ENCODE assay signal across 8 mouse cellular contexts in the genomic region with DNA sequence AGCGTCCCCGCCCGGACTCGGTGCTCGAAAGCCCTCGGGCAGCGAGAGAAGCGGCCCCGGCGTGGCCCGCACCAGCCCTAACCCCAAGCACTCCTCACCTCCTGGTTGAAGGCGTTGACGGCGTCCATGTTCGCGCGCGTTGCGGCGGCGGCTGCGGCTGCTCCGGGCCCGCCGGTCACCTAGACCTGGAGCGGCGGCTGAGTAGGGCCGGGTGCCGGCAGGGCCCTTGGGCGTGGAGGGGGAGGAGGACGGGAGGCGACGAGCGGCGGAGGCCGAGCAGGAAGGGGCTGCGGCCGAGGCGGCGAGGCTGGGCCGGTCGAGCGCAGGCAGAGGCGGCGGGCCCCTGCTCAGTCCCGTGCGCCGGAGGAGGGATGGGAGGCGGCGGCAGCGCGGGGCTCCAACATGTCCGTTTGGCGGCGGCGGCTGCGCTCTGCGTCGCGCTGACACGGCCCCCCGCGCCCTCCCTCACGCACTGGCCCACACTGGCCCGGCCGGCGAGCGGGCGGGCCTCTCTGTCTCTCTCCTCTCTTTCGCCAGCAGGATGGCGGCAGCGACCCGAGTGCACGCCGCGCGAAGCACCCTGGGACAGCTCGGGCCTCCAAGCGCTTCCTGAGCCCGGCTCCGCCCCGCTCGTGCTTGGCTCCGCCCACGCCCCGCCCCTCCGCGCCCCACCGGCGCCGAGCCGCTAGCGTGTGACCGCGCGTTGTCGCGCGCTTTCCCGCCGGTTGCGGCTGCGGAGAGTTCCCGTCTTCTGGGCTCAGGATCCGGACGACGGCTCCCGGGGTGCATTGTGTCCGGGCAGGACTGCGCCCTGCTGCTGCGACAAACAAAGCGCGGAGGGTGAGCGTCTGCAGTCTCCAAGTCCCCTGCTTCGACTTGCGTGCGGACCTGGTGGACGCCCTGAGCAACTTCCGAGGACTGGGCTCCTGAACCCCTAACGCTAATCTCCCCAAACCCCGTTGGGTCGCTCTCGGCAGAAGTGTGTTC. TPM values are rescaled to one million over a fixed set of nuclear protein-coding genes. Genes with fewer than 3 reads are reported as not detected.
DNase-seq lines count a peak whose midpoint lies in the region; ATAC-seq lines count a peak whose summit lies in the region.

A gene (minus strand): TSS at position 599 of the 987 bp plus-strand sequence.

- under 1% methylated on average over 94 of the region's 123 CpGs for WGBS in heart, embryonic 14.5 days
- WGBS in liver, embryonic 13.5 days (ENCODE audit: insufficient replicate concordance) = under 1% methylated on average over 91 of the region's 123 CpGs
- WGBS in stomach, embryonic 16.5 days = under 1% methylated on average over 108 of the region's 123 CpGs

- H3K36me3 ChIP-seq in heart, embryonic 14.5 days (ENCODE audit: control insufficient read depth, insufficient read depth, low read length) = no peaks in the 10 kb centered on the region
- H3K36me3 ChIP-seq in liver, embryonic 13.5 days = peaks cover 7% of the 10 kb centered on the region; the same call in 1 of the 2 replicates
- no peaks in the 10 kb centered on the region for H3K36me3 ChIP-seq in stomach, embryonic 16.5 days (ENCODE audit: control insufficient read depth, insufficient read depth, low read length)

- peak within 1 kb of the TSS; percentile 87 for H3K4me2 ChIP-seq in heart, embryonic 14.5 days (ENCODE audit: low read length)
- peak within 1 kb of the TSS; percentile 96 for H3K4me2 ChIP-seq in liver, embryonic 13.5 days
- peak within 1 kb of the TSS; percentile 95 for H3K4me2 ChIP-seq in stomach, embryonic 16.5 days (ENCODE audit: low read depth, low read length)

- H3K27ac ChIP-seq in brown adipose tissue, adult 24 weeks (replicated peaks; ENCODE audit: low read depth, low read length) = peak within 1 kb of the TSS; percentile 84
- peak within 1 kb of the TSS; percentile 83 to 97 for H3K27ac ChIP-seq in heart, embryonic 14.5 days (replicated peaks in 1 of 2; ENCODE audit: control insufficient read depth in 1 of 2, insufficient read depth in 1 of 2, low read depth in 2 of 2, low read length in 2 of 2)
- peak within 1 kb of the TSS; percentile 93 for H3K27ac ChIP-seq in liver, embryonic 13.5 days
- peak within 1 kb of the TSS; percentile 94 for H3K27ac ChIP-seq in stomach, embryonic 16.5 days (ENCODE audit: low read length)

- H3K27me3 ChIP-seq in heart, embryonic 14.5 days (ENCODE audit: control insufficient read depth, insufficient read depth, low read length) = no peaks in the 10 kb centered on the region
- no peaks in the 10 kb centered on the region for H3K27me3 ChIP-seq in liver, embryonic 13.5 days
- H3K27me3 ChIP-seq in stomach, embryonic 16.5 days (ENCODE audit: control insufficient read depth, insufficient read depth, low read length) = no peaks in the 10 kb centered on the region

- peak; percentile 96 for DNase-seq in CD4-positive, CD25-positive, alpha-beta regulatory T cell, adult 2 months (ENCODE audit: low read depth, low spot score)
- peak; percentile 83 for DNase-seq in fibroblast of lung, adult 2 months (ENCODE audit: low read depth)
- peak; percentile 98 for DNase-seq in kidney, postnatal 14 days
- peak; percentile 92 for DNase-seq in liver, embryonic 13.5 days
- peak; percentile 94 for DNase-seq in neural tube, embryonic 10.5 days (ENCODE audit: extremely low spot score, low spot score)

- peaks cover 24% of the 10 kb centered on the region for H3K4me1 ChIP-seq in brown adipose tissue, adult 24 weeks (ENCODE audit: control insufficient read depth, insufficient read depth, insufficient read length, low read length)
- peaks cover 9 to 46% of the 10 kb centered on the region in 2 experiments for H3K4me1 ChIP-seq in heart, embryonic 14.5 days (ENCODE audit: control insufficient read depth in 2 of 2, insufficient read depth in 2 of 2, low read length in 2 of 2)
- peaks cover 54% of the 10 kb centered on the region for H3K4me1 ChIP-seq in liver, embryonic 13.5 days (replicated peaks)
- peaks cover 24% of the 10 kb centered on the region for H3K4me1 ChIP-seq in stomach, embryonic 16.5 days (ENCODE audit: control insufficient read depth, insufficient read depth, low read length)

- peak within 1 kb of the TSS; percentile 90 for H3K9ac ChIP-seq in heart, embryonic 14.5 days (ENCODE audit: low read length)
- peak within 1 kb of the TSS; percentile 98 for H3K9ac ChIP-seq in liver, embryonic 13.5 days
- H3K9ac ChIP-seq in stomach, embryonic 16.5 days (ENCODE audit: low read length) = peak within 1 kb of the TSS; percentile 99

- no peaks in the 10 kb centered on the region for H3K9me3 ChIP-seq in heart, embryonic 14.5 days (ENCODE audit: control insufficient read depth, low read length)
- no peaks in the 10 kb centered on the region for H3K9me3 ChIP-seq in liver, embryonic 13.5 days (replicated peaks)
- H3K9me3 ChIP-seq in stomach, embryonic 16.5 days (replicated peaks; ENCODE audit: control insufficient read depth, low read length) = no peaks in the 10 kb centered on the region

- peak; percentile 97 for ATAC-seq in heart, embryonic 14.5 days (ENCODE audit: insufficient number of reproducible peaks, insufficient read depth, low FRiP score, low read depth)
- ATAC-seq in liver, embryonic 13.5 days (ENCODE audit: low read depth) = peak; percentile 92
- ATAC-seq in stomach, embryonic 16.5 days (ENCODE audit: insufficient read depth, low FRiP score) = peak; percentile 98

- H3K4me3 ChIP-seq in brown adipose tissue, adult 24 weeks (ENCODE audit: insufficient read depth, low read depth, low read length) = peak within 1 kb of the TSS; percentile 97
- H3K4me3 ChIP-seq in heart, embryonic 14.5 days (ENCODE audit: control insufficient read depth in 1 of 2, insufficient read depth in 1 of 2, low read depth in 1 of 2, low read length in 2 of 2) = peak within 1 kb of the TSS; percentile 73 to 85
- peak within 1 kb of the TSS; percentile 99 for H3K4me3 ChIP-seq in liver, embryonic 13.5 days (replicated peaks)
- peak within 1 kb of the TSS; percentile 100 for H3K4me3 ChIP-seq in stomach, embryonic 16.5 days (replicated peaks; ENCODE audit: low read length)

RNA-seq across cellular contexts. Expression of the gene that starts here (rescaled TPM):
- polyA plus RNA-seq in brown adipose tissue, adult 24 weeks (2012; ENCODE audit: insufficient read depth, insufficient read length, missing spikeins) = 11.9 and 12.2 TPM in 2 replicates
- 17.5 and 20.9 TPM in 2 replicates for polyA plus RNA-seq in heart, embryonic 14.5 days (2014; fragmentation: Nextera tagmentation; extraction: Ambion mirVana)
- 9.8 and 13.0 TPM in 2 replicates for polyA plus RNA-seq in liver, embryonic 13.5 days (2015; fragmentation: Nextera tagmentation; extraction: Ambion mirVana)
- 12.8 and 15.1 TPM in 2 replicates for polyA plus RNA-seq in stomach, embryonic 16.5 days (2015; fragmentation: Nextera tagmentation; extraction: Ambion mirVana)

Comparison
In these comparisons a context has a peak if more than half of its experiments do, and no peak if none do; other contexts are left out.
1. Peak in every context shown above with its lines: DNase-seq, ATAC-seq, H3K4me3 ChIP-seq and H3K27ac ChIP-seq.